Mouse (Mus musculus) olfactory bulb, adult 2 months (tissue): ENCODE results near the gene Snx30.

ENCODE experiments used
- CTCF ChIP-seq: fragments of 200-500 bp; IDR thresholded peaks from 2 replicates; pipeline ENCODE4 v1.5.1; 2012; ENCODE audit warnings: low read depth, mild to moderate bottlenecking, low read length, moderate library complexity; ENCODE audit not compliant: insufficient read depth
- POLR2A ChIP-seq: fragments of 200-500 bp; IDR thresholded peaks from 2 replicates; pipeline ENCODE4 v1.6.1; 2012; ENCODE audit warnings: mild to moderate bottlenecking, low read depth, low read length, moderate library complexity; ENCODE audit not compliant: insufficient read depth

GRCm38 (mm10) chr4:59800181-59800580, 5.5 kb upstream of the Snx30 start:
- TF ChIP-seq CTCF (no peak), POLR2A (no peak)
